Mouse (Mus musculus) CH12.LX (cell line): ENCODE measurements around the gene Sphk2.

ENCODE experiments used
- CTCF ChIP-seq, 2 experiments: IDR thresholded peaks in 1 of 2; conservative IDR thresholded peaks in 1 of 2; 2 replicates each; pipeline ENCODE4 v1.5.1; 2011 to 2012; ENCODE audit warnings: low read depth in 2 of 2, low read length in 2 of 2, improper control_type of control experiment in 1 of 2, inconsistent platforms in 1 of 2, mild to moderate bottlenecking in 1 of 2, moderate library complexity in 1 of 2
- UBTF ChIP-seq: IDR thresholded peaks from 2 replicates; pipeline ENCODE4 v1.6.1; 2012; ENCODE audit warnings: low read depth, mild to moderate bottlenecking, inconsistent platforms, low read length, improper control_type of control experiment, moderate library complexity
- USF2 ChIP-seq: conservative IDR thresholded peaks from 2 replicates; pipeline ENCODE4 v1.6.1; 2011; ENCODE audit warnings: low read depth, low read length, improper control_type of control experiment

DNA sequence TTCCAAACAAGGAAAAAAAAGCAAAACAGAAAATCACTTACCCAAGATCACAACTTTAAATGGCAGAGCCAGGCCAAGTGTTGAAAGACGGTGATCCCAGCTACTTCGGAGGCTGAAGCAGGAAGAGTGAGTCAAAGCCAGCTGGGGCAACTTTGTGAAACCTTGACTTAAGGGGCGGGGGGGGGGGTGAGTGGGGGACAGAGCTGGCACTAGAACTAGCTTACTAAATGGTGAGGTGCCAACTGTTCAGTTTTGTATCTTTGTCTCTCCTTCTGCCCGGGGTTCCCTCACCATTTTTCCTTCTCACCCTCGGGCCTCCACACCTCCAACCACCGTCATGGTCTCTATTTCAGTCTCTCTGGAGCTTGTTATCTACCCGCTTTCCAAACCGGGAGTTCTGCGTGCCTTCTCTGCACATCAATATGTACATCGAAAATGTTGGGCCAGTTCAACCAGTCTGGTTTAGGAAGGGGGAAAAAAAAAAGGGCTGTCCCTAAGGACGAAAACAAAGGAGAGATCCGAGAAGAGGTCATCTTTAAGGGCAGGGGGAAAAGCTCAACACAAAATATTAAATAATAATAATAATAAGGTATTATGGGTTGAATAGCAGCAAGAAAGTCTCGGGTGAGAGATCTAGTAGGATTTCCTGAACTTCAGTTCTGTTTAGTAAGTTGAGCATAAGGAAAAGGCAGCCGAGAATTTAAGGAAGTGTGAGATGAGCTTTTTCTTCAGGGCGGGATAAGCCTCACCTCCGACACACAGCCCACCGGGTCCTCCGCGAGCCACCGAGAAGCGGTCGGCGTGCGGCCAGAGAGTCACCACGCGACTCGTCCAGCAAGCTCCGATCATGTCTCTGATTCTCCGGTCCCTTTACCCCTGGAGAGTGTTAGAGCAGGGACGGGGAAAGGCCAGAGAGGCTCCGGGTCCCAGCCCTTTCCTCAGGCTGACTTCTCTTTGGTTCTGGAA is 567 bp downstream of the Sphk2 start:
- no peak for TF ChIP-seq CTCF (conservative IDR thresholded peaks at IDR 0.05 in 1 of 2, IDR thresholded peaks at IDR 0.05 in 1 of 2; ENCODE audit: low read depth in 2 of 2, low read length in 2 of 2)
- TF ChIP-seq UBTF: no peak
- no peak for TF ChIP-seq USF2
